Mouse (Mus musculus) olfactory bulb, adult 2 months (tissue): Measurements from ENCODE around the gene Gm28308. TPM values are rescaled to one million over a fixed set of nuclear protein-coding genes. Genes with fewer than 3 reads are reported as not detected.

ENCODE experiments used
- H3K27ac ChIP-seq: fragments of 200-500 bp; 2 replicates; pipeline ENCODE4 v1.5.1; 2012; ENCODE audit warnings: low read depth, low read length; ENCODE audit not compliant: insufficient read depth
- H3K4me1 ChIP-seq: fragments of 200-500 bp; 2 replicates; pipeline ENCODE4 v1.6.1; 2012; ENCODE audit warnings: low read length; ENCODE audit not compliant: control insufficient read depth, insufficient read depth
- H3K4me3 ChIP-seq: fragments of 200-500 bp; 2 replicates; pipeline ENCODE4 v1.5.1; 2012; ENCODE audit warnings: mild to moderate bottlenecking, low read depth, low read length, moderate library complexity; ENCODE audit not compliant: insufficient read depth
- CTCF ChIP-seq: fragments of 200-500 bp; IDR thresholded peaks from 2 replicates; pipeline ENCODE4 v1.5.1; 2012; ENCODE audit warnings: low read depth, mild to moderate bottlenecking, low read length, moderate library complexity; ENCODE audit not compliant: insufficient read depth
- POLR2A ChIP-seq: fragments of 200-500 bp; IDR thresholded peaks from 2 replicates; pipeline ENCODE4 v1.6.1; 2012; ENCODE audit warnings: mild to moderate bottlenecking, low read depth, low read length, moderate library complexity; ENCODE audit not compliant: insufficient read depth
- WGBS: fragments of 180-500 bp; shearing (Covaris S2); methylation state at CpG from one replicate; pipeline ENCODE4 v1.1.7; 2018; 5-methylcytosine and 5-hydroxymethylcytosine counted together
- polyA plus RNA-seq: library from polyadenylated mRNA; stranded (reverse); fragments of >200 nt; gene quantifications from 2 replicates; pipeline ENCODE4 v1.2.4, GENCODE M21; 2012; ENCODE audit warnings: low replicate concordance; ENCODE audit not compliant: missing spikeins, insufficient read depth, insufficient read length

Gene Gm28308
- polyA plus RNA-seq, 1 experiment, result not detected

- H3K4me3 ChIP-seq, result no peak overlapping the region
- no peak overlapping the region for H3K27ac ChIP-seq
- WGBS, result 4% methylated on average over 6 of the region's 6 CpGs
- H3K4me1 ChIP-seq, result peaks cover 3% of the 10 kb centered on the region; the same call in 1 of the 2 replicates
- no peak for TF ChIP-seq POLR2A
Observed at GRCm38 (mm10) chr6:52176391-52176790, 36.7 kb downstream of the Gm28308 start.

GRCm38 (mm10) chr6:52175864-52176263 lies 37.3 kb downstream of the Gm28308 start:
- H3K4me1 ChIP-seq, result peaks cover 3% of the 10 kb centered on the region; the same call in 1 of the 2 replicates

GRCm38 (mm10) chr6:52174968-52175751 lies 38.0 kb downstream of the Gm28308 start:
- no peak overlapping the region for H3K27ac ChIP-seq
- H3K4me1 ChIP-seq, result peaks cover 3% of the 10 kb centered on the region; the same call in 1 of the 2 replicates
- WGBS, result 1% methylated on average over 41 of the region's 41 CpGs
- no peak overlapping the region for H3K4me3 ChIP-seq
- TF ChIP-seq CTCF (no peak), POLR2A (no peak)

More at GRCm38 (mm10) chr6:52175864-52176263, 37.3 kb downstream of the Gm28308 start:
- H3K4me3 ChIP-seq, result no peak overlapping the region
- WGBS, result 4% methylated on average over 19 of the region's 35 CpGs
- no peak overlapping the region for H3K27ac ChIP-seq
- no peak for TF ChIP-seq POLR2A
- TF ChIP-seq CTCF, result no peak

- no peak overlapping the region for H3K4me3 ChIP-seq
- H3K4me1 ChIP-seq, result peaks cover 3% of the 10 kb centered on the region; the same call in 1 of the 2 replicates
- 8% methylated on average over 4 of the region's 4 CpGs for WGBS
- TF ChIP-seq CTCF (no peak), POLR2A (no peak)
- no peak overlapping the region for H3K27ac ChIP-seq
Observed at GRCm38 (mm10) chr6:52173648-52174047, 39.5 kb downstream of the Gm28308 start.

- 1% methylated on average over 35 of the region's 35 CpGs for WGBS
- TF ChIP-seq POLR2A, result no peak
- no peak for TF ChIP-seq CTCF
- Histone ChIP-seq H3K4me1 (peaks cover 3% of the 10 kb centered on the region; the same call in 1 of the 2 replicates), H3K4me3 (no peak overlapping the region), H3K27ac (no peak overlapping the region)
Observed at GRCm38 (mm10) chr6:52172501-52172900, 40.6 kb downstream of the Gm28308 start.

- 11% methylated on average over 7 of the region's 7 CpGs for WGBS
- Histone ChIP-seq H3K4me1 (peaks cover 3% of the 10 kb centered on the region; the same call in 1 of the 2 replicates), H3K27ac (no peak overlapping the region), H3K4me3 (no peak overlapping the region)
- TF ChIP-seq CTCF (no peak), POLR2A (no peak)
Observed at GRCm38 (mm10) chr6:52171938-52172337, 41.2 kb downstream of the Gm28308 start.

- H3K27ac ChIP-seq, result no peak overlapping the region
- no peak overlapping the region for H3K4me3 ChIP-seq
- no peak for TF ChIP-seq POLR2A
- no peak for TF ChIP-seq CTCF
- peaks cover 3% of the 10 kb centered on the region; the same call in 1 of the 2 replicates for H3K4me1 ChIP-seq
- WGBS, result 7% methylated on average over 4 of the region's 4 CpGs
Observed at GRCm38 (mm10) chr6:52171331-52171730, 41.8 kb downstream of the Gm28308 start.

GRCm38 (mm10) chr6:52170898-52171223 lies 42.3 kb downstream of the Gm28308 start:
- Histone ChIP-seq H3K4me1 (peaks cover 3% of the 10 kb centered on the region; the same call in 1 of the 2 replicates), H3K27ac (no peak overlapping the region), H3K4me3 (no peak overlapping the region)
- TF ChIP-seq POLR2A (no peak), CTCF (no peak)
- 12% methylated on average over 5 of the region's 5 CpGs for WGBS

- Histone ChIP-seq H3K4me1 (peaks cover 3% of the 10 kb centered on the region; the same call in 1 of the 2 replicates), H3K4me3 (no peak overlapping the region), H3K27ac (no peak overlapping the region)
- 3% methylated on average over 40 of the region's 40 CpGs for WGBS
- no peak for TF ChIP-seq CTCF
- TF ChIP-seq POLR2A, result no peak
Observed at GRCm38 (mm10) chr6:52170166-52170897, 42.8 kb downstream of the Gm28308 start.

GRCm38 (mm10) chr6:52169499-52170165 lies 43.5 kb downstream of the Gm28308 start:
- WGBS, result 7% methylated on average over 16 of the region's 16 CpGs
- H3K27ac ChIP-seq, result no peak overlapping the region
- H3K4me3 ChIP-seq, result no peak overlapping the region
- H3K4me1 ChIP-seq, result peaks cover 3% of the 10 kb centered on the region; the same call in 1 of the 2 replicates
- no peak for TF ChIP-seq POLR2A
- no peak for TF ChIP-seq CTCF
